Comparison of ENCODE assay signal across 9 mouse cellular contexts in genomic region chr2:167543121-167544003, GRCm38 (mm10). TPM values are rescaled to one million over a fixed set of nuclear protein-coding genes. Genes with fewer than 3 reads are reported as not detected.
DNase-seq lines count a peak whose midpoint lies in the region; TF ChIP-seq lines count a peak whose summit lies in the region.
"Had no signal": no experiment of that assay in that cellular context is flagged by ENCODE, and none has a peak within 500 bp of the region (broad histone marks: within the 10 kb centered on the region; RNA-seq: fewer than 3 reads in every experiment).

No protein-coding gene starts in this region.

- H3K4me3 ChIP-seq in heart, adult 2 months, result no peak overlapping the region
- no peak overlapping the region for H3K4me3 ChIP-seq in lung, adult 2 months (replicated peaks; ENCODE audit: extremely low read depth, low read depth, low read length)

- no peaks in the 10 kb centered on the region for H3K27me3 ChIP-seq in heart, adult 2 months (ENCODE audit: control insufficient read depth, insufficient read depth, low read length)

- 31% methylated on average over 16 of the region's 16 CpGs for WGBS in heart, adult 2 months
- 19% methylated on average over 16 of the region's 16 CpGs for WGBS in lung, adult 2 months

- peak; percentile 93 for DNase-seq in 3134 (ENCODE audit: extremely low read depth, insufficient read length, low spot score)
- DNase-seq in adrenal gland, postnatal 36 days, result peak; percentile 57 to 76
- DNase-seq in heart, adult 2 months, result peak; percentile 67 to 71
- DNase-seq in kidney, adult 18-20 months, result peak; percentile 63
- DNase-seq in lung, adult 2 months, result peak; percentile 60
- DNase-seq in testis, postnatal 10 days (ENCODE audit: low spot score), result peak; percentile 67
- DNase-seq in spleen, postnatal 4 days (ENCODE audit: low spot score in 2 of 2), result no peak
- no peak for DNase-seq in frontal cortex, postnatal 10 days (ENCODE audit: low spot score in 2 of 2)

- no peaks in the 10 kb centered on the region for H3K36me3 ChIP-seq in heart, adult 2 months (ENCODE audit: control insufficient read depth, insufficient read depth, low read length)

- no peak overlapping the region for H3K9ac ChIP-seq in heart, adult 2 months (ENCODE audit: low read depth, low read length)

- no peak for TF ChIP-seq POLR2A in heart, adult 2 months (IDR thresholded peaks at IDR 0.05; ENCODE audit: insufficient read depth, low read depth, low read length)
- 0 out of 2 replicates have a peak, but pooled peaks have one; percentile 1 for TF ChIP-seq POLR2A in lung, adult 2 months (IDR thresholded peaks at IDR 0.05; ENCODE audit: borderline replicate concordance, extremely low read depth, low read depth, low read length)

- H3K4me1 ChIP-seq in heart, adult 2 months (ENCODE audit: control insufficient read depth, insufficient read depth, low read length), result peaks cover 14% of the 10 kb centered on the region
- H3K4me1 ChIP-seq in lung, adult 2 months (ENCODE audit: control insufficient read depth, insufficient read depth, low read length), result peaks cover 20% of the 10 kb centered on the region; the same call in 1 of the 2 replicates

- intact Hi-C loops in heart, adult 2 months (cut with DNase I), result loop anchor here (2.0 kb wide), 1 partner anchor 21 kb away; no protein-coding TSS in a partner anchor

- TF ChIP-seq EP300 in heart, adult 2 months (IDR thresholded peaks at IDR 0.05; ENCODE audit: insufficient read depth, low read depth, low read length), result 0 out of 2 replicates have a peak, but pooled peaks have one; percentile 14

- H3K27ac ChIP-seq in heart, adult 2 months, result peak overlapping the region; percentile 76

- no peak for TF ChIP-seq CTCF in heart, adult 2 months (IDR thresholded peaks at IDR 0.05)
- TF ChIP-seq CTCF in lung, adult 2 months (IDR thresholded peaks at IDR 0.05; ENCODE audit: insufficient read depth, low read length), result no peak

- H3K79me2 ChIP-seq in heart, adult 2 months (replicated peaks; ENCODE audit: control insufficient read depth, insufficient read depth, low read length), result no peaks in the 10 kb centered on the region

RNA-seq across cellular contexts. Expression of gene Snai1, which starts 5.4 kb away (rescaled TPM):
- total RNA-seq in adrenal gland, postnatal 36 days (2021), result 10 to 100 TPM in 1 of 2 experiments, 1 to 10 TPM in 1; 5.4 to 11.2 TPM
- total RNA-seq in heart, adult 2 months (2021), result 1 to 10 TPM; 1.6 to 2.0 TPM
- polyA plus RNA-seq in heart, adult 2 months (2012; rRNA removed), result 6.5 and 10.5 TPM in 2 replicates
- 70.8 and 85.0 TPM in 2 replicates for polyA plus RNA-seq in lung, adult 2 months (2012; rRNA removed)
- total RNA-seq: hematopoietic stem cell, adult 5-6 weeks had no signal

RNA-seq across cellular contexts. Expression of gene Spata2, which starts 50.7 kb away (rescaled TPM):
- 10 to 100 TPM; 39.8 to 43.3 TPM for total RNA-seq in adrenal gland, postnatal 36 days (2021)
- total RNA-seq in heart, adult 2 months (2021), result 10 to 100 TPM; 15.4 to 15.6 TPM
- polyA plus RNA-seq in heart, adult 2 months (2012; rRNA removed), result 15.5 and 19.7 TPM in 2 replicates
- polyA plus RNA-seq in lung, adult 2 months (2012; rRNA removed), result 23.3 and 23.5 TPM in 2 replicates

RNA-seq across cellular contexts. Expression of gene Rnf114, which starts 50.9 kb away (rescaled TPM):
- total RNA-seq in adrenal gland, postnatal 36 days (2021), result 10 to 100 TPM; 77.1 to 87.6 TPM
- total RNA-seq in heart, adult 2 months (2021), result 10 to 100 TPM; 60.4 to 76.7 TPM
- polyA plus RNA-seq in heart, adult 2 months (2012; rRNA removed), result 96.3 and 128 TPM in 2 replicates
- polyA plus RNA-seq in lung, adult 2 months (2012; rRNA removed), result 87.2 and 122 TPM in 2 replicates

Comparison
In these comparisons a context has a peak if more than half of its experiments do, and no peak if none do; other contexts are left out.
1. DNase-seq: peak in 3134 (single experiment), adrenal gland, postnatal 36 days (2 of 2), heart, adult 2 months (2 of 2), kidney, adult 18-20 months (single experiment), lung, adult 2 months (single experiment) and testis, postnatal 10 days (single experiment); none in spleen, postnatal 4 days (0 of 2) and frontal cortex, postnatal 10 days (0 of 2).